Mouse (Mus musculus): ENCODE results near the gene Utp4.

GRCm38 (mm10) chr8:106850034-106850433 is 43.4 kb upstream of the Utp4 start:
- TF ChIP-seq HCFC1 (IDR thresholded peaks at IDR 0.05; ENCODE audit: borderline replicate concordance, insufficient read depth, low read length) (no peak), MAFK (IDR thresholded peaks at IDR 0.05; ENCODE audit: insufficient read depth, low read depth, low read length) (no peak), CHD2 (IDR thresholded peaks at IDR 0.05; ENCODE audit: low read depth, low read length) (no peak)

Data from ES-E14 (cell line).